Mouse (Mus musculus): ENCODE results near the gene Sar1b.

Sar1b gene

GRCm38 (mm10) chr11:51824867-51825424 lies 61.5 kb downstream of the Sar1b start:
- CTCF ChIA-PET, result interaction anchor here (0.6 to 0.9 kb wide), 2 partner anchors 18 to 25 kb away, joined by 3 to 4 read pairs; no protein-coding TSS in a partner anchor

- CTCF ChIA-PET, result interaction anchor here (0.6 to 0.7 kb wide), 2 partner anchors 12 to 22 kb away, joined by 3 read pairs; no protein-coding TSS in a partner anchor
Measured at GRCm38 (mm10) chr11:51831962-51832909, 68.7 kb downstream of the Sar1b start.

GRCm38 (mm10) chr11:51832992-51833391 lies 69.5 kb downstream of the Sar1b start:
- CTCF ChIA-PET, result interaction anchor here (0.5 kb wide), 1 partner anchor 22 kb away, joined by 9 read pairs; no protein-coding TSS in a partner anchor

GRCm38 (mm10) chr11:51833393-51834066 lies 70.0 kb downstream of the Sar1b start:
- CTCF ChIA-PET, result interaction anchor here (0.5 to 0.6 kb wide), 3 partner anchors 22 to 315 kb away, joined by 3 to 9 read pairs (median 8); no protein-coding TSS in a partner anchor

GRCm38 (mm10) chr11:51834067-51834411 lies 70.6 kb downstream of the Sar1b start:
- CTCF ChIA-PET, result interaction anchor here (0.5 to 0.6 kb wide), 3 partner anchors 18 to 315 kb away, joined by 3 to 8 read pairs (median 5); no protein-coding TSS in a partner anchor

GRCm38 (mm10) chr11:51835598-51835997 lies 72.1 kb downstream of the Sar1b start:
- CTCF ChIA-PET, result no interaction called here

- CTCF ChIA-PET, result no interaction called here
Measured at GRCm38 (mm10) chr11:51836506-51836905, 73.0 kb downstream of the Sar1b start.

GRCm38 (mm10) chr11:51837164-51838153 lies 74.0 kb downstream of the Sar1b start:
- CTCF ChIA-PET, result no interaction called here

- CTCF ChIA-PET, result interaction anchor here (0.6 kb wide), 1 partner anchor 13 kb away, joined by 3 read pairs; no protein-coding TSS in a partner anchor
Measured at GRCm38 (mm10) chr11:51839106-51839505, 75.6 kb downstream of the Sar1b start.

GRCm38 (mm10) chr11:51839973-51840372 lies 76.5 kb downstream of the Sar1b start:
- CTCF ChIA-PET, result no interaction called here

- CTCF ChIA-PET, result no interaction called here
Measured at GRCm38 (mm10) chr11:51840657-51841056, 77.2 kb downstream of the Sar1b start.

- CTCF ChIA-PET, result interaction anchor here (0.8 kb wide), 1 partner anchor 96 kb away, joined by 3 read pairs; no protein-coding TSS in a partner anchor
Measured at GRCm38 (mm10) chr11:51841149-51841548, 77.7 kb downstream of the Sar1b start.

All from spleen, embryonic (tissue).